36 mouse cellular contexts compared by ENCODE assay signal in the genomic region with DNA sequence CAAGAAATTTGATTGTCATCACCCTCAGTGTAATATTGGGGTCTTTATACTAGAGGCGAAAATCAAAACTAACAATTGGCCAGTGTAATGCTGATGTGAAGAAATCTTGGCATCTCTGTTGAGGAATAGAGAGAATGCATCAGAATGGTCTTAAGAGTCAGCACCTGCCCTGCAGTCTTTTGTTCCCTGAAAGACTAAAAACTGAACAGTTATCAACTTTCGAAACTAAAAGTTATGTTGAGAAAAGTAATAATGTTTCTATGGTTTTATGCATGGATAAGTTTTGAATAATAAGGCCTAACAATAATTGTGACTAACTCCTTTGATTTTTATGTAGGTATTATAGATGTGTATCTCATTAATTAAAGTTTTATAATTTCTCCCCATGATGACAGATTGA.
"Had no signal": no experiment of that assay in that cellular context is flagged by ENCODE, and none has a peak within 500 bp of the region (broad histone marks: within the 10 kb centered on the region; RNA-seq: fewer than 3 reads in every experiment).

No protein-coding gene starts in this region.

- H3K4me3 ChIP-seq: heart, embryonic 10.5 days; heart, embryonic 12.5 days; heart, embryonic 13.5 days; heart, embryonic 15.5 days; hindbrain, embryonic 10.5 days; hindbrain, embryonic 12.5 days; hindbrain, embryonic 13.5 days; hindbrain, embryonic 15.5 days; intestine, embryonic 15.5 days; kidney, embryonic 15.5 days; layer of hippocampus, adult 2 months; left cerebral cortex, adult 2 months had no signal

- H3K4me2 ChIP-seq: heart, embryonic 11.5 days; heart, embryonic 12.5 days; heart, embryonic 13.5 days; heart, embryonic 15.5 days; hindbrain, embryonic 12.5 days; hindbrain, embryonic 13.5 days; hindbrain, embryonic 14.5 days; hindbrain, embryonic 15.5 days; intestine, embryonic 15.5 days; kidney, embryonic 15.5 days had no signal

- H3K9ac ChIP-seq: heart, embryonic 12.5 days; heart, embryonic 13.5 days; heart, embryonic 15.5 days; hindbrain, embryonic 12.5 days; hindbrain, embryonic 13.5 days; hindbrain, embryonic 14.5 days; hindbrain, embryonic 15.5 days; intestine, embryonic 15.5 days; kidney, embryonic 15.5 days had no signal

- H3K27ac ChIP-seq: heart, embryonic 10.5 days; heart, embryonic 13.5 days; heart, embryonic 15.5 days; hindbrain, embryonic 10.5 days; hindbrain, embryonic 12.5 days; hindbrain, embryonic 13.5 days; hindbrain, embryonic 14.5 days; hindbrain, embryonic 15.5 days; hindbrain, postnatal 0 days; intestine, embryonic 15.5 days; kidney, embryonic 15.5 days; kidney, postnatal 0 days; layer of hippocampus, adult 2 months; left cerebral cortex, adult 2 months had no signal

- H3K9me3 ChIP-seq: heart, embryonic 10.5 days; heart, embryonic 12.5 days; heart, embryonic 13.5 days; heart, embryonic 15.5 days; hindbrain, embryonic 10.5 days; hindbrain, embryonic 12.5 days; hindbrain, embryonic 13.5 days; hindbrain, embryonic 15.5 days; intestine, embryonic 15.5 days; kidney, embryonic 15.5 days had no signal

- DNase-seq: heart, postnatal 10 days; heart, postnatal 14 days; heart, postnatal 36 days; heart, postnatal 4 days; kidney, adult 11 months; kidney, adult 18-20 months; kidney, adult 2 months; kidney, adult 8-10 months; kidney, adult 9 months; kidney, postnatal 10 days; kidney, postnatal 14 days; kidney, postnatal 25 days; kidney, postnatal 36 days; kidney, postnatal 4 days; layer of hippocampus, adult 9-11 months; layer of hippocampus, postnatal 36 days had no signal

- H3K36me3 ChIP-seq: heart, embryonic 10.5 days; heart, embryonic 12.5 days; heart, embryonic 13.5 days; heart, embryonic 15.5 days; hindbrain, embryonic 10.5 days; hindbrain, embryonic 12.5 days; hindbrain, embryonic 13.5 days; hindbrain, embryonic 15.5 days; intestine, embryonic 15.5 days; kidney, embryonic 15.5 days had no signal

- ATAC-seq: hindbrain, embryonic 16.5 days; hindbrain, postnatal 0 days; inflammation-experienced regulatory T-cells, adult 6 months; intestine, embryonic 15.5 days; intestine, embryonic 16.5 days; intestine, postnatal 0 days had no signal

- H3K4me1 ChIP-seq: heart, embryonic 10.5 days; heart, embryonic 12.5 days; heart, embryonic 15.5 days; hindbrain, embryonic 10.5 days; hindbrain, embryonic 12.5 days; hindbrain, embryonic 13.5 days; hindbrain, embryonic 15.5 days; intestine, embryonic 15.5 days; kidney, embryonic 15.5 days had no signal

- H3K27me3 ChIP-seq: heart, embryonic 12.5 days; heart, embryonic 13.5 days; heart, embryonic 15.5 days; hindbrain, embryonic 12.5 days; hindbrain, embryonic 13.5 days; hindbrain, embryonic 15.5 days; intestine, embryonic 15.5 days; kidney, embryonic 15.5 days had no signal
